Mouse (Mus musculus) heart, adult 2 months (tissue): ENCODE data around the gene Tmem82. TPM values are rescaled to one million over a fixed set of nuclear protein-coding genes. Genes with fewer than 3 reads are reported as not detected.

Experiments
- DNase-seq, 2 experiments: peaks; one replicate each; pipeline ENCODE4 v3.0.0; 2021
- H3K27ac ChIP-seq: fragments of 200-600 bp; 2 replicates; pipeline ENCODE4 v1.8.1; 2022
- H3K27me3 ChIP-seq: fragments of 200-500 bp; 2 replicates; pipeline ENCODE4 v1.6.1; 2012; ENCODE audit warnings: mild to moderate bottlenecking, low read length, inconsistent platforms, mixed read lengths; ENCODE audit not compliant: control insufficient read depth, insufficient read depth
- H3K36me3 ChIP-seq: fragments of 200-500 bp; 2 replicates; pipeline ENCODE4 v1.6.1; 2012; ENCODE audit warnings: low read length, inconsistent platforms; ENCODE audit not compliant: control insufficient read depth, insufficient read depth
- H3K4me1 ChIP-seq: fragments of 200-500 bp; 2 replicates; pipeline ENCODE4 v1.6.1; 2011; ENCODE audit warnings: low read length; ENCODE audit not compliant: control insufficient read depth, insufficient read depth
- H3K4me3 ChIP-seq: fragments of 200-600 bp; 2 replicates; pipeline ENCODE4 v1.8.1; 2022
- H3K79me2 ChIP-seq: fragments of 200-500 bp; replicated peaks from 2 replicates; pipeline ENCODE4 v1.6.1; 2012; ENCODE audit warnings: mild to moderate bottlenecking, inconsistent platforms, low read length, moderate library complexity, mixed read lengths; ENCODE audit not compliant: control insufficient read depth, insufficient read depth
- H3K9ac ChIP-seq: fragments of 200-500 bp; 2 replicates; pipeline ENCODE4 v1.6.1; 2012; ENCODE audit warnings: low read depth, mild to moderate bottlenecking, control low read depth, inconsistent platforms, low read length, mixed read lengths
- CTCF ChIP-seq: fragments of 200-600 bp; IDR thresholded peaks from 2 replicates; pipeline ENCODE4 v1.8.1; 2022; ENCODE audit warnings: antibody characterized with exemption, mild to moderate bottlenecking, moderate library complexity
- EP300 ChIP-seq: fragments of 200-500 bp; IDR thresholded peaks from 2 replicates; pipeline ENCODE4 v1.6.1; 2011; ENCODE audit warnings: low read depth, low read length, control low read depth; ENCODE audit not compliant: insufficient read depth
- POLR2A ChIP-seq: fragments of 200-500 bp; IDR thresholded peaks from 2 replicates; pipeline ENCODE4 v1.6.1; 2011; ENCODE audit warnings: mild to moderate bottlenecking, low read depth, low read length, control low read depth; ENCODE audit not compliant: insufficient read depth
- WGBS: fragments of 180-500 bp; shearing (Covaris S2); methylation state at CpG from one replicate; pipeline ENCODE4 v1.1.7; 2018; 5-methylcytosine and 5-hydroxymethylcytosine counted together
- intact Hi-C: fragments of 180-260 bp; cut with DNase I; formaldehyde crosslinking; loops from one replicate; pipeline ENCODE4 v1.15.1; 2025
- polyA plus RNA-seq: library from polyadenylated mRNA; depleted of rRNA; stranded (reverse); fragments of >200 nt; gene quantifications from 2 replicates; pipeline ENCODE4 v1.2.3, GENCODE M21; 2012
- total RNA-seq, 2 experiments: library from RNA; stranded (reverse); gene quantifications; 2 replicates each; pipeline ENCODE4 v1.2.3; 2021

The Tmem82 gene
- total and polyA plus RNA-seq, 3 experiments, result 16.5 to 36.6 (median 20.2) TPM

DNA sequence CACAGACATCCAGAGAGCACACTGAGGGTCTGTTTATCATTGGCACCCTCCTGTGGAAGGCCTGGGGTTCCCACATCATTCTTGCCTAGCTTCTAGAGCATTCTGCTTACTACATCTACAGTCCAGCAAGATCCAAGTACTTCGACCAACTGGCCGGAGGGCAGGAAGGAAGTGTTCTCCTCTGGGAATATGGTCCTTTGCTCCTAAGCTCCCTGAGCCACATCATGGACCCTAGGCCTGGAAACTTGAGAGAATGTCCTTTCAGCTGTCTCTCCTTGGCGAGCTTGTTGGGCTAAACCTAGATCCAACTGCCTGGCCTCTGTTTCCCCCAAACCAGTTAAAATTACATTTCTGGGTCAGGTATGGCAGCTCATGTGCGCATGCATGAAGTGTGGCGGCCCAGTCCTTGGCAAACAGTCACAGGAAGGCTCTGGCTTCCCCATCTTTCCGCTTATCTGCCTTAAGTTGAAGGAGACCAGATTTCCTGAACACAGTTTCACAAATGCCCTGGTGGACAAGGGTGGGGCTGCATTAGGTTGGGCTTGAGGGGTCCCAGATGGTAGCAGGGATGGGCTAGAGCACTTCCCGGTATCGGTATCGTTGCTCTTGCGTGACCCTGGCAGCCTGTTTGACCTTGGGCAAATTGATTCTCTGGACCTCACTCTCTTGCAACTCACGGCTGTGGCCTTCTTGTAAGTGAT lies 15.8 kb downstream of the Tmem82 start:
- H3K36me3 ChIP-seq, result no peaks in the 10 kb centered on the region
- peak overlapping the region; percentile 92 for H3K27ac ChIP-seq
- TF ChIP-seq EP300 (peak; percentile 60; the same call in 1 of the 2 replicates), POLR2A (peak; percentile 41; the same call in 1 of the 2 replicates), CTCF (peak; percentile 51)
- intact Hi-C loops, result no loop called here
- H3K4me1 ChIP-seq, result peaks cover 29% of the 10 kb centered on the region
- no peaks in the 10 kb centered on the region for H3K79me2 ChIP-seq
- H3K9ac ChIP-seq, result no peak overlapping the region
- 39% methylated on average over 11 of the region's 11 CpGs for WGBS
- H3K27me3 ChIP-seq, result no peaks in the 10 kb centered on the region
- peak in 1 of 2 experiments; percentile 55 for DNase-seq
- H3K4me3 ChIP-seq, result no peak overlapping the region

DNA sequence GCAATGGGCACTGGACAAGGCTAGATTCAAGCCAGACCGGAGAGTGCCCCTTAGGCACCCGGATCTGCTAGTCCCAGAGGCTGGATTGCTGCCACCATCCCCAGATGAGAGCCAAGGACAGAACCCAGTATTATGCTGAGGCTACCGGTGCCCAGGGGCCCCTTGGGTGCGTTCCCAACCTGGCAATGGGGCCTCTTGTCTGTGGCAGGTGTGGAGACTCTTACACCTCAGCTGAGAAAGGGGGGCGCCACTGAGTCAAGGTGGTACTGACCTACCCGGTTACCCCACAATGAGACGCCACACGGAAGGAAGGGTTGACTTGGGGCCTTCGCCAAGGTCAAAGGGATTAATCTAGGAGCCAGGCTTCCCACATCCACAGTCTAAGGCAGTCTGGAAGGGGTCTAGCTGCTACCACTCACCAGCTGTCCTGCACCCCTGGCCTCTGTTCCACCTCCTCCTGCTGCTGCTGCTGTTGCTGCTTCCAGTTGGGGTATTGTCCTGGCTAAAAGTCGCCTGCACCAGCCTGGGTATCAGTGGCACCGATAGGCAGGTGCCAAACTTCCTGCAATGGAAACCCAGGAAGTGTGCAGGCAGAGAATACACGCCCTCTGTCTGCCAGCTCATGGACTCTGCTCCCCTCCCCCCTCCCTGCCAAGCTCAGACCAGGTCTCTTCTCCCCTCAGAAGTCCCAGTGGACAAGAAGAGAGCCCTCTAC lies 17.1 kb downstream of the Tmem82 start:
- Histone ChIP-seq H3K4me1 (peaks cover 30% of the 10 kb centered on the region), H3K79me2 (no peaks in the 10 kb centered on the region), H3K4me3 (peak overlapping the region; percentile 25), H3K36me3 (no peaks in the 10 kb centered on the region), H3K27me3 (no peaks in the 10 kb centered on the region), H3K27ac (peak overlapping the region; percentile 92), H3K9ac (peak overlapping the region; percentile 91)
- intact Hi-C loops, result no loop called here
- DNase-seq, result peak in 1 of 2 experiments; percentile 64
- peak; percentile 72; the same call in 1 of the 2 replicates for TF ChIP-seq EP300
- TF ChIP-seq POLR2A, result peak; percentile 76
- peak; percentile 38 for TF ChIP-seq CTCF
- 53% methylated on average over 12 of the region's 12 CpGs for WGBS

GRCm38 (mm10) chr4:141600364-141600763 lies 18.1 kb downstream of the Tmem82 start:
- Histone ChIP-seq H3K27me3 (no peaks in the 10 kb centered on the region), H3K79me2 (no peaks in the 10 kb centered on the region), H3K4me3 (peak overlapping the region; percentile 74), H3K36me3 (no peaks in the 10 kb centered on the region), H3K4me1 (peaks cover 30% of the 10 kb centered on the region), H3K9ac (peak overlapping the region; percentile 91), H3K27ac (peak overlapping the region; percentile 92)
- intact Hi-C loops, result no loop called here
- 30% methylated on average over 6 of the region's 6 CpGs for WGBS
- TF ChIP-seq POLR2A (no peak), CTCF (no peak), EP300 (no peak)
- peak in 1 of 2 experiments; percentile 39 for DNase-seq

DNA sequence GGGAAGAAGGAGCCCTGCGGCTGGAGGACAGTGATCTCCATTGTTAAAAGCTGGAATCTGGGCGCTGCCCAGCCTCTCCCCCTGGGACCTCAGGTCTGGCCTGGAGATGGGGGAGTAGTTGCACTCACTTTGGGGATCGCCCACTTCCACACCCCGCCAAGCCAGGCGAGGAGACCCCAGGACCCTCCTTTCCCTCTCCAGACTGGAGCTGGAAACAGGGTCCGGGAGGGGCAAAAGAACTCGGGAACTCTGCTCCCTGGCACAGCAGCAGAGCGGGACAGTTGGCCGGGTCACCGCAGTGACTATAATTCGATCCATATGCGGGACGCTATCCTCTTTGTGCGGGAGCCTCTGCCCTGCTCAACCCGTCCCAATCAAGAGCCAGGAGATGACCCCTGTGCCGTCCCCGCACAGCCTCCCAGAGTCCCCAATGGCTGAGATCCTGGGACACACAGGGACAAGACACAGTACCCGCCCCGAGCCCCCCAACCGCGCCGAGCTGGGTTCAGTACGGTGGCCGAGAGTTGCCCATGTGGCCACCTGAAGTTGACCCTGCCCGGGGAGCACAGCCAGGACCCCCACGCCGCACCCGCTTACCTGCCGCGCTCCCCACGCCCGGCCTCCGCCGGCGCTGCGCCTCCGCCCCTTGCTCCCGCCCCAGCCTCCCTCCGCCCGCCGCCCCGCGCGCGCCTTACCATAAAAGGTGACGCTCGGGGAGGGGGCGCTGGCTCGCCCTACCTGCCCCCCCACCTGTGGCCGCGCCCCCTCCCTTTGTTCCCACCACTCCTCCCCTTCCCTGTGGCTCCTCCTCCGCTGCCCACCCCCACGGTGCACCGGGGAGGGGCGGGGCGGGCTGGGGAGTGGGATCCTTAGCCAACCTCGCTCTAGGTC lies 18.9 kb downstream of the Tmem82 start:
- Histone ChIP-seq H3K4me3 (peak overlapping the region; percentile 74), H3K9ac (peak overlapping the region; percentile 91), H3K27me3 (no peaks in the 10 kb centered on the region), H3K27ac (peak overlapping the region; percentile 92), H3K4me1 (peaks cover 27% of the 10 kb centered on the region), H3K79me2 (no peaks in the 10 kb centered on the region), H3K36me3 (no peaks in the 10 kb centered on the region)
- DNase-seq, result peak; percentile 58 to 62
- intact Hi-C loops, result loop anchor here (2.0 kb wide), 1 partner anchor 19 kb away; the partner anchor contains the start of gene Tmem82
- no peak for TF ChIP-seq CTCF
- TF ChIP-seq POLR2A, result peak; percentile 33; the same call in 1 of the 2 replicates
- 3% methylated on average over 48 of the region's 57 CpGs for WGBS

GRCm38 (mm10) chr4:141598894-141599250 lies 19.6 kb downstream of the Tmem82 start:
- 2% methylated on average over 9 of the region's 9 CpGs for WGBS
- TF ChIP-seq POLR2A (no peak), CTCF (no peak), EP300 (no peak)
- Histone ChIP-seq H3K36me3 (no peaks in the 10 kb centered on the region), H3K27ac (peak overlapping the region; percentile 92), H3K9ac (peak overlapping the region; percentile 91), H3K27me3 (no peaks in the 10 kb centered on the region), H3K4me1 (peaks cover 21% of the 10 kb centered on the region), H3K79me2 (no peaks in the 10 kb centered on the region), H3K4me3 (peak overlapping the region; percentile 74)
- no peak for DNase-seq
- intact Hi-C loops, result loop anchor here (2.0 kb wide), 1 partner anchor 20 kb away; the partner anchor contains the start of gene Tmem82
